Mouse (Mus musculus): Measurements from ENCODE around the gene Kcnip4.
A peak's percentile ranks its signal among the peaks of the same experiment; 100 is the strongest.

The Kcnip4 gene

DNA sequence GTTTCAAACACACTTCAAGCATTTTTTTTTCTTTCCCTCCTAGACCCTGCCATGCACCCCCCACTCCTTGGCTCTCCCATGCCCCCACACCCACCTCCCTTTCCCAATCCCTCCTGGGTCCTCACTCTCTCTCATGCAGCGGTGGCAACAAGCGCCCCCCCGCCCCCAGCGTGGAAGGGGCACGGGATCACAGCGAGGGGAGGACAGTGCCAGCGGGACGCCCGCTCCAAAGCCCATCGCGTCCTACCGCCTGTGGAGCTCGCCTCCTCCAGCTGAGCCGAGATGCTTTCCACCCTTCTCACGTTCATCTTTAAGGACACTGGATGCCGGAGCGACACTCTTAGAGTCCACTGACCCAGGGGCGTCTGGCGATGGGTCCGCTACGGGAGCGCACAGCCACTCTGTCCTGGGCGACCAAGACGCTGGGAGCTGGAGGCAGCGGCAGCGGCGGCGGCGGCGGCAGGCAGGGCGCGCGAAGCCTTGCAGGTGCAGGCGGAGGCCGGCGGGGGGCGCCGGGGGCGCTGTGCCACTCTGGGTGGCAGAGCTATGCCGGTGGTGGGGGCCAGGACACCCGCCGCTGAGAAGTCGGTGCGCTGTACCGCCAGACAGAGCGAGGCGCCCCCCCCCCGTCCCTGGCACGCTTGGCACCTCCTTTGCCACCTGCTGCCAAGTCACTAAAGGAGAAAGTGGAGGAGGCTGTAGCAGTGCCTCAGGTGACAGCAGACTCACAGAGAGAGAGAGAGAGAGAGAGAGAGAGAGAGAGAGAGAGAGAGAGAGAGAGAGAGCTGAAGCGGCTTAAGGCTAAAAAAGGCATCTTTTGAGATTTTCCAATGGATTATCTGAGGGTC lies at the start of gene Kcnip4:
Gene Kcnip4 (minus strand): TSS at position 514 of the 848 bp plus-strand sequence.
- DNase-seq (ENCODE audit: low read depth): no peak

- DNase-seq (ENCODE audit: low read depth): no peak
These were observed 47.2 kb upstream of the Kcnip4 start for GRCm38 (mm10) chr5:49571876-49572275.

DNA sequence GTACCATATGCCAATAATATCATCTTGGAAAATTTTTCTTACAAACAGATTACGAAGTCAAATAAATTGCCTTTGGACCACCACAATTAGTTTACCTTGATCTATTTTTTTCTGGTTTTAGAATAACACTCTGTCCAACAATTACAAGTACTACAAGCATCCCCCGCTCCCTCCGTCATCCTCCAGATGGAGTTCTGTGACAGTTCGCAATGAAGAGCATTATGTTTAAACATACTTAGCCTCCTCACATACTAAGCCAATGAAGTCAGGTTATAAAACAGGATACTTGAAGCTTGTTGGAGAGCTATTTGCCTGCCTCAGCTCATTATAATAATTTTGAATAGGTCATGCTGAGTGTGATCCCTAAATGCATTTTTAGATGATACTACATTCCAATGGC lies 39.0 kb upstream of the Kcnip4 start:
- DNase-seq (ENCODE audit: low read depth): no peak

DNA sequence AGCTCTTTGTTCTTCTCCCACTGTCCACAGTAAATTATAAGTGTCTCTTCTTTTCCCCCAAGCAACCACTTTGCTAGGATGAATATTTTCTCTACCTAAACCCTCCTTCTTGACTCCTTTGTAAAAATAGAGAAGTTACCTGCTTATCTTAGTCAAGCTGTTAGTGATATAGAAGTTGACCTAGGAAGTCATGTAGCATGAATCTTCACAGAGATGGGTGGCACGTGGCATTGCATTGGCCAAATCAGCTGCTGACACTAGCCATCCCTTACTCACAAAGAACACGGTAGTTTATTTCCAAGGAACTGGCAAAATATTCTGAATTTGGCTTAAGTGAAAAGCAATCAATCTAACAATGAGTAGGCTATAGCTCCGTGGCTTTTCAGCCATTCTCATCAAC lies 32.7 kb upstream of the Kcnip4 start:
- no peak for DNase-seq (ENCODE audit: low read depth)

- DNase-seq (ENCODE audit: low read depth): no peak
These were observed 23.2 kb upstream of the Kcnip4 start for GRCm38 (mm10) chr5:49547884-49548283.

DNA sequence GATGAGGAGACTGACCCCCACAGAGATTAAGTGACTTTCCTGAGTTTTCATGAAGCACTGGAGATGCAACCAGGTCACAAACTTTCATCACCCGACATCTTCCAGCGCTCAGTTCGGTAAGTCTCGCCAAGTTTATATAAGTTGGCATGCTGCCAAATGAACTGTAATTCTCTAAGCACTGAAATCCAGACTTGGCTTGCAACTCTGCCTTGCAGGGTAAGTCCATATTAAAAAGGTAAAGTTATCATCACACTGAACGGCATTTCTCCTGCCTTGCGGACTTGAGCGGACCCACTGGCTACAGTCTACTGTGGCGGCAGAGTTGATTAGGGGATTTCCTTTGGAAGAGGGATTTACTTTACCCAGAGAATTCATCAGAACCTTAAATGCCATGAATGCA lies 4.7 kb upstream of the Kcnip4 start:
- no peak for DNase-seq (ENCODE audit: low read depth)

- DNase-seq (ENCODE audit: low read depth): no peak
These were observed 520 bp upstream of the Kcnip4 start for GRCm38 (mm10) chr5:49525242-49525612.

GRCm38 (mm10) chr5:49523997-49524393 lies 712 bp downstream of the Kcnip4 start:
- no peak for DNase-seq (ENCODE audit: low read depth)

- no peak for DNase-seq (ENCODE audit: low read depth)
These were observed 1.7 kb downstream of the Kcnip4 start for GRCm38 (mm10) chr5:49522986-49523385.

DNA sequence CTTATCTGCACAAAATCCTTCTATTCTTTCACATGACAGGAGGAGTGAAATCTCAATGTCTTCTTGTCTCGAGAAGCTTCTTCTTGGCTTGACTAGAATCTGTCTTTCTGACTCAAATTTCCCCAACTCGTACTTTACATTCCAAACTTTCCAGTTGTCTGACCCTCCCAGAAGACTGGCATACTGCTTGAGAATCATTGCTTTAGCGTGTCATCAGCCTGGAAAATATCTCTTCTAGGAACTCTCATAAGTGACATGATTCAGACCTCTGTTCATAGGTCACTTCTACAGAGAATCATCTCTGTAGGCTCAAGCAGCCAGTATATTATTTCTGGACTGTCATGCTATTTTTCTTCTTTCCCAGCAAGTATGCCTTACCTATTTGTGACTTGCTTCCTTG lies 26.0 kb downstream of the Kcnip4 start:
- no peak for DNase-seq (ENCODE audit: low read depth)

DNA sequence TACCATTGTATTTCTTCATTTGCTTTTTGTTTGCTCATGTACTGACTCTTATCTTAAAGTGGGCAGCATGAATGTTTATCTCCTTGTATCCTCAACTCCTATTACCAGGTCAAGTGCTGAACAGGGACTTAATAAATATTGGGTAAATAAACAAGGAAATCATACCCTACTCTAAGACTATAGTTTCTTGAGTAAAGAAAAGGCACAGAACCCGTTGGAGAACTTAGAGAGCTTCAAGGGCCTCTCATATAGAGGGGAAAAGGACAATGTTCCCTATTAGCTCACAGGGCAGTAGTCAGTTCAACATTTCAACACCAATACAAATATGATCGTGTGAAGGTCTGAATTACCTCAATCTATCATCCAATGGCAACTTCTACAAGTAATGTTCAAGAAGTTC lies 37.4 kb downstream of the Kcnip4 start:
- no peak for DNase-seq (ENCODE audit: low read depth)

GRCm38 (mm10) chr5:49470738-49471137 lies 54.0 kb downstream of the Kcnip4 start:
- DNase-seq (ENCODE audit: low read depth): no peak

DNA sequence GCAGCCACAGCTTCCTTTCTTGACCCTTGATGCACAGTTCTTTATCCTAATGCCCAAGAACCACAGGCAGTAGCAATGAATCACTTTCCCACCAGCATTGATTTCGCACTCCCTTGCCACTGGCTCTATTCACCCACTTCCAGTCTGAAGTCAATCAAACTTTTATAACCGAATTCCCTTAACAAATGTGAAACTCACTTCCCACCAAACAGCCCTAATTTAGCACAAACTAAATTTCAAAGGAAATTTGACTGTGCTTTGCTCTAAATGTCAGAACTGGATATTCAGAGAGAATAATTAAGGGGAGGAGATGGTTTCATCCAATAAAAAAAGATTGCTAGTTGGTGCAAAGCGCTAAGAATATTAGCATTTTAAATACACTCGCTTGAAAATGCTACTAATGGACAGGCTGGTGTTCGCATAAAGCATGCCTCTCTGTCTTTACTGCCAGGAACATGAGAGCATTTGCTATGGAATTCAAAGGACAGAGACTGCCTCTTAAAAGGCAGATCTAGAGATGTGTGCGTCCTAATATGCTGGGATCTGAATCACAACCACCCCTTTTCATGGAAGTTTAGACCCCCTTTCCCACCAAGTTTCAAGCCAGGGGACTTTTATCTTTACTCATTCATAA lies 63.9 kb downstream of the Kcnip4 start:
- no peak for DNase-seq (ENCODE audit: low read depth)

- no peak for DNase-seq (ENCODE audit: low read depth)
These were observed 71.6 kb downstream of the Kcnip4 start for GRCm38 (mm10) chr5:49453100-49453499.

DNA sequence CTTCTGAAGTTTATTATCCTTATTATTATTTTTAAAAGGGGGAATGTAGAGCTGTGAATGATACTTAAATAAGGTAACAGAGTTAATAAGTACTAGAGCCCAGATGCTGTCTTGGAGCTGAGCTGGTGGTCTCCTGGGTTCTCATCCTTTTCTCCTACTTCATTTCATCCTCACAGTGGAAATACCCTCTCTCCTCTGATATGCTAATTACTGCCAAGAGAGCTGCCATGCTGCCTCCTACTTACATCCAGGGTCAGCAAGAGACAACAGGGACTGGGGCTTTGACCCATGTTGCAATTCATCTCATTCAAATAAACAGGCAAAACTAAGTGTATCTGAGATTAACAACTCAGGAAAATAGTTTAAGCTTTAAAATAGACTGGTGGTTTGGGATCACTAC lies 73.4 kb downstream of the Kcnip4 start:
- DNase-seq (ENCODE audit: low read depth): no peak

DNA sequence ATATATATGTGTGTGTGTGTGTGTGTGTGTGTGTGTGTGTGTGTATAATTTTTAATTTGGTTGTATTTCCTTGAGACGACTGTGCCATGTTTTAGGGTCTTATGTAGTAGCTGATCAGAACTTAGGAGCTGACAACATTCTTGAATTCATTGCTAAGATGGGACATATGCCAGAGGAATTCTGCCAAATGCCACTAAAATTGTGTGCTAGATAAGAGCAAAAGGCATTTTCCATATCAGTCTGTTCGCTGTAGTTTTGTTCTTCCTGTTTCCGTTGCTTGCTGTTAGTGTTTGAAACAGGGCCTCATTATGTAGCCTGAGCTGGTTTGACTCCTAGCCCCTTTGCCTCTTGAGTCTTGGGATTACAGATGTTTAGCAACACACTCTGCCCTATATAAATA lies 73.8 kb downstream of the Kcnip4 start:
- DNase-seq (ENCODE audit: low read depth): no peak

DNA sequence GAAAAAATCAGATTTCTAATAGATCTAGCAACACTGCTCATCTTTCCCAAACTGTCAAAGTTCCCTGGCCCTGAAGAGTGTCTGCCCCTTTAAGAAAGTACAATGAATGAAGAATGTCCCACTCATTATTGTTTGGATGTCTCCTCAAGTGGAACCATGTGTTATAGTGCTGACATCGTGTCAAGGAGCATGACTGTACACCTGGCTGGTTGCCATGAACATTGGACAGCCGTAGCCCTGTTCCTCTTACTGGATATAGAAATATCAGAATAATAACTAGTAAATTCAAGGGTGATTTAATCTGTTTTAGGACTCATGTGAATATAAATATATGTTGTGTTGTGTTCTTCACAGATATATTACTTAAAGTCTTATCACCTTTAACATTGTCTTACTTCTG lies 87.5 kb downstream of the Kcnip4 start:
- no peak for DNase-seq (ENCODE audit: low read depth)

DNA sequence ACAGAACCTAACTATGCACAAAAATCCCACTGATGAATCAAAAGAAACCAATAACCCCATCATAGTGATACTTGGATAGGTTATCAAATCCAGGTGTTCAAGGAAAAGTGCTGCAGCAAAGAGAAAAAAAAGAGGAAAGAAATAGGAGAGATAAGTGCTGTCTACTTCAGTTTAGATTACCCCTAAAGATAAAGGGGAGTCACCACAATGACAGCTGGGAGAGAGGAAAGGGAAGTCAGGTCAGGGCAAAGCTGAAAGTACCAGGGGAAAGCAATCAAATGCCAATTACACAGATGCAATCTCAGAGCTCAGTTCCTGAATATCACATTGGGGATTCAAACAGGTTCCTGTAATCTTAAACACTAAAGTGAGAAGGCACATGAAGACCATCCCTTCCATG lies 97.0 kb downstream of the Kcnip4 start:
- DNase-seq (ENCODE audit: low read depth): no peak

DNA sequence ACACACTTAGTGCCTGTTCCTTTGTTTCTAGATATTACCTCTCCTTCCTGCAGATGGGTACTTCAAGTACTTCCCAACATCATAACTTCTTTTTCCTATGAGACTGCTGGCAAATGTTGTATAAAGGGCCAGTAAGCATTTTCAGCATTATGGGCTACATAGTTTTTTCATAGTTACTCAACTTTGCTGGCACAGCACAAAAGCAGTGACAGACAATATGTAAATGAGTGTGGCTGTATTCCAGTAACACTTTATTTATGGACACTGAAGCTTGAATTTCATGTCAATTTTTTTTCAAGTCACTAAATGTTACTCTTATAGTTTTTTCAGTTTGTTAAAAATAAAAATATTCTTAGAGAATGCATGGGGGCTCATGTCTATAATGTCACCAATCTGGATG lies 105.0 kb downstream of the Kcnip4 start:
- DNase-seq (ENCODE audit: low read depth): no peak

GRCm38 (mm10) chr5:49408351-49408750 lies 116.4 kb downstream of the Kcnip4 start:
- DNase-seq (ENCODE audit: low read depth): no peak

DNA sequence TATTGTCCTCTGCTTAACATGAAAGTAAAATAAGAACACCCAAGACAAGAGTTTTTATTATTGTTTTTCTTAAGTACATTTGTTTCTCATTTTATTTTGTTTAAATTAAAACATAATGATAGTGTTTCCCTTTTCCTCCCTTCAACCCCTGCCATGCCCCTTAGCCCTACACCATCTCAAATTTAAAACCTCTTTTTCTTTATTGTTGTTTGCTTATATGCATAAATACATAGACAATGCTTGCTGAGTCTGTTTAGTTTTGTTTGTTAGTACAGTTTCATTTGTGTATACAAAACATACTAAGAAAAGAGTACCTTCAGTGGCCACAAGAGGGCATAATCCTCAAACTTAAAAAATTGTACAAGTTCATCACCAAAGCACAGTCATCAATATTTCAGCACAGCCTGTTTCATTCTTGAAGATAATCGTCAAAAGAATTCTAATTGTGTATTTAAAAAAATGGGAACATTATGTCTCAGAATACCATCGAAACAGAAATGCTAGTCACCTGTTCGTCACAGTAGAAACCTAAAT lies 154.1 kb downstream of the Kcnip4 start:
- DNase-seq (ENCODE audit: low read depth): peak; percentile 0

- no peak for DNase-seq (ENCODE audit: low read depth)
These were observed 155.9 kb downstream of the Kcnip4 start for GRCm38 (mm10) chr5:49368636-49369423.

GRCm38 (mm10) chr5:49356381-49356780 lies 168.3 kb downstream of the Kcnip4 start:
- no peak for DNase-seq (ENCODE audit: low read depth)
